Mouse (Mus musculus): ENCODE results near the gene Tctex1d2.

DNA sequence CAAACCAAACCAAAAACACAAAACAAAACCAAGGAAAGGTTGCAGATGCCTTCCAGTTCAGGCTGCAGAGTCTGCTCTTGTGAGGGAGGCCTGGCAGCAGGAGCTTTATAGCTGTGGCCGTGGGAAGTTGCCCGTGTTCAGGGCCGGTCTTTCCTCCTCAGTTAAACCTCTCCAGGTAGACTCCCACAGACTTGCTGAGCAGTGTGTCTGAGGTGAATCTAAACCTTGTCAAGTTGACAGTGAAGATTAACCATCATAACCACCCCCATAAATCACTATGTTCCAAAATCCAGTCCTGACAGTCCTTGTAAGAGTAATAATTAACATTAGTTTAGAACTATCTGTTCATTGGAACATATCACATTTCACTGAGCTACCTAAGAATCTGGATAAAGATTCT, 8.0 kb downstream of the Tctex1d2 start:
- TF ChIP-seq EP300 (IDR thresholded peaks at IDR 0.05; ENCODE audit: low read depth) (no peak), CTCF (IDR thresholded peaks at IDR 0.05; ENCODE audit: low read depth) (no peak)
